Mouse (Mus musculus) stomach, postnatal 0 days (tissue): ENCODE data around the gene Ankrd24. TPM values are rescaled to one million over a fixed set of nuclear protein-coding genes. Genes with fewer than 3 reads are reported as not detected.
"Not testable (repeated sequence)": the region's sequence is repeated elsewhere in the genome, so short reads cannot be mapped to it uniquely, and the experiment has no call there.

Experiments used
- ATAC-seq: fragments of 200-750 bp; cut with Nextera tagmentation; 2 replicates; pipeline ENCODE4 v1.8.0; 2017; ENCODE audit not compliant: low FRiP score, low TSS enrichment
- DNase-seq: peaks from one replicate; pipeline ENCODE4 v3.0.0-alpha.2; 2016; ENCODE audit warnings: low spot score
- H3K27ac ChIP-seq: fragments of 300-500 bp; sonication (generic); replicated peaks from 2 replicates; pipeline ENCODE4 v1.5.1; 2014; ENCODE audit warnings: mild to moderate bottlenecking, control low read depth
- H3K27me3 ChIP-seq: fragments of 300-500 bp; sonication (generic); 2 replicates; pipeline ENCODE4 v1.6.1; 2014; ENCODE audit warnings: low read length; ENCODE audit not compliant: control insufficient read depth, insufficient read depth
- H3K36me3 ChIP-seq: fragments of 300-500 bp; sonication (generic); 2 replicates; pipeline ENCODE4 v1.6.1; 2014; ENCODE audit warnings: low read length, mixed read lengths; ENCODE audit not compliant: control insufficient read depth, insufficient read depth
- H3K4me1 ChIP-seq: fragments of 300-500 bp; sonication (generic); replicated peaks from 2 replicates; pipeline ENCODE4 v1.6.1; 2014; ENCODE audit warnings: antibody characterized with exemption; ENCODE audit not compliant: control insufficient read depth, insufficient read depth
- H3K4me2 ChIP-seq: fragments of 300-500 bp; sonication (generic); replicated peaks from 2 replicates; pipeline ENCODE4 v1.6.1; 2014; ENCODE audit warnings: low read depth, mild to moderate bottlenecking, control low read depth, moderate library complexity
- H3K4me3 ChIP-seq: fragments of 300-500 bp; sonication (generic); 2 replicates; pipeline ENCODE4 v1.5.1; 2014; ENCODE audit warnings: low read depth, low read length, control low read depth
- H3K9ac ChIP-seq: fragments of 300-500 bp; sonication (generic); 2 replicates; pipeline ENCODE4 v1.6.1; 2014; ENCODE audit warnings: mild to moderate bottlenecking, low read length, control low read depth, mixed read lengths
- H3K9me3 ChIP-seq: fragments of 300-500 bp; sonication (generic); 2 replicates; pipeline ENCODE4 v1.6.1; 2016; ENCODE audit warnings: low read length; ENCODE audit not compliant: control insufficient read depth
- CTCF ChIP-seq: IDR thresholded peaks from 2 replicates; pipeline ENCODE4 v1.5.1; 2016; ENCODE audit warnings: antibody characterized with exemption, low read depth, mild to moderate bottlenecking, moderate library complexity
- EP300 ChIP-seq: optimal IDR thresholded peaks from 2 replicates; pipeline ENCODE3; 2016; ENCODE audit warnings: antibody characterized with exemption
- WGBS: fragments of 180-500 bp; shearing (Covaris S2); extraction: QIAGEN DNeasy Blood & Tissue Kit; methylation state at CpG from one replicate; pipeline ENCODE4 v1.1.7; 2014; 5-methylcytosine and 5-hydroxymethylcytosine counted together
- polyA plus RNA-seq: library from polyadenylated mRNA; unstranded; fragments of >200 nt; fragmentation: Nextera tagmentation; extraction: Ambion mirVana; gene quantifications from 2 replicates; pipeline ENCODE4 v1.2.1, GENCODE M21; 2015

The Ankrd24 gene
- polyA plus RNA-seq, 1 experiment from 2014 or later: 3.3 TPM

DNA sequence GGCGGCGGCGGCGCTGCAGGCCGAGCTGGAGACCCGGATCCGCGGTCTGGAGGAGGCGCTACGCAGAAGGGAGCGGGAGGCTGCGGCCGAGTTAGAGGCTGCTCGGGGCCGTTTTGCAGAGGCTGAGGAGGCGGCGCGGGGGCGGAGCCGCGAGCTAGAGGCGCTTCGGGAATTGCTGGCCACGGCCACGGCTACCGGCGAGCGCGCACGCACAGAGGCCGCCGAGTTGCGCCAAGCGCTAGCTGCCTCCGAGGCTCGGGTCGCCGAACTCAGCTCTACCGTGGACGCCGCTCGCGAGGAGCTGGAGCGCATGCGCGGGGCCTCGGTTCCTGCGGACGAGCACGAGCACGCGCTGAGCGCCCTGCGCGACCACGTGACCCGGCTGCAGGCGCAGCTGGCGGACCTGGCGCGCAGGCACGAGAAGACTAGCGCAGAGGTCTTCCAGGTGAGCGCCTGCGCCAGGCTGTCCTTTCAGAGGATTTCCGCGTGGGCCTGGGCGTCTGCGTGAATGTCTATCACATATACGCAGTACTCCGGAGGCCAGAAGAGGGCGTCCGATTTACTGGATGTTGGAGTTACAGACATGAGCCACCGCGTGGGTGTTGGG, 15.2 kb downstream of the Ankrd24 start:
- TF ChIP-seq EP300 (no peak), CTCF (peak; percentile 69)
- DNase-seq (peak; percentile 95), ATAC-seq (peak; percentile 91)
- H3K27ac ChIP-seq: peak overlapping the region; percentile 96
- peak overlapping the region; percentile 77 for H3K4me3 ChIP-seq
- WGBS: under 1% methylated on average over 55 of the region's 75 CpGs
- H3K9ac ChIP-seq: peak overlapping the region; percentile 93
- H3K9me3 ChIP-seq: no peaks in the 10 kb centered on the region
- H3K4me2 ChIP-seq: peak overlapping the region; percentile 96
- no peaks in the 10 kb centered on the region for H3K36me3 ChIP-seq
- H3K27me3 ChIP-seq: no peaks in the 10 kb centered on the region
- 0 out of 2 replicates have a peak, but pooled peaks cover 3% of the 10 kb centered on the region for H3K4me1 ChIP-seq

GRCm38 (mm10) chr10:81644162-81644561, 15.8 kb downstream of the Ankrd24 start:
- Histone ChIP-seq H3K27ac (no peak overlapping the region; the same call in 1 of the 2 replicates), H3K36me3 (no peaks in the 10 kb centered on the region), H3K27me3 (no peaks in the 10 kb centered on the region), H3K4me1 (0 out of 2 replicates have a peak, but pooled peaks cover 3% of the 10 kb centered on the region), H3K4me2 (peak overlapping the region; percentile 96), H3K4me3 (peak overlapping the region; percentile 77; the same call in 1 of the 2 replicates), H3K9me3 (no peaks in the 10 kb centered on the region), H3K9ac (peak overlapping the region; percentile 93)
- WGBS: 57% methylated on average over 2 of the region's 2 CpGs
- ATAC-seq (no peak), DNase-seq (no peak)
- TF ChIP-seq EP300 (no peak), CTCF (no peak)

- no peak for ATAC-seq
- WGBS: 90% methylated on average over 18 of the region's 18 CpGs
- TF ChIP-seq CTCF (no peak), EP300 (no peak)
These were observed 16.4 kb downstream of the Ankrd24 start for GRCm38 (mm10) chr10:81644716-81645115.

GRCm38 (mm10) chr10:81645391-81645790, 17.1 kb downstream of the Ankrd24 start:
- TF ChIP-seq CTCF (no peak), EP300 (no peak)
- H3K27ac ChIP-seq: no peak overlapping the region
- 89% methylated on average over 4 of the region's 4 CpGs for WGBS
- H3K4me1 ChIP-seq: 0 out of 2 replicates have a peak, but pooled peaks cover 3% of the 10 kb centered on the region
- no peak overlapping the region for H3K9ac ChIP-seq
- no peak overlapping the region for H3K4me3 ChIP-seq
- ATAC-seq: no peak
- no peak overlapping the region for H3K4me2 ChIP-seq
- no peaks in the 10 kb centered on the region for H3K36me3 ChIP-seq
- no peaks in the 10 kb centered on the region for H3K27me3 ChIP-seq
- no peak for DNase-seq
- no peaks in the 10 kb centered on the region for H3K9me3 ChIP-seq

More at GRCm38 (mm10) chr10:81644716-81645115, 16.4 kb downstream of the Ankrd24 start:
- Histone ChIP-seq H3K4me2 (no peak overlapping the region), H3K27me3 (no peaks in the 10 kb centered on the region), H3K9me3 (no peaks in the 10 kb centered on the region), H3K4me3 (no peak overlapping the region), H3K27ac (no peak overlapping the region), H3K4me1 (0 out of 2 replicates have a peak, but pooled peaks cover 3% of the 10 kb centered on the region), H3K9ac (no peak overlapping the region), H3K36me3 (no peaks in the 10 kb centered on the region)
- no peak for DNase-seq

GRCm38 (mm10) chr10:81646015-81646555, 17.7 kb downstream of the Ankrd24 start:
- H3K4me1 ChIP-seq: 0 out of 2 replicates have a peak, but pooled peaks cover 3% of the 10 kb centered on the region
- H3K9me3 ChIP-seq: no peaks in the 10 kb centered on the region
- DNase-seq (no peak), ATAC-seq (no peak)
- TF ChIP-seq EP300: no peak
- no peak for TF ChIP-seq CTCF
- no peak overlapping the region for H3K4me3 ChIP-seq
- no peak overlapping the region for H3K27ac ChIP-seq
- no peak overlapping the region for H3K4me2 ChIP-seq
- WGBS: 72% methylated on average over 7 of the region's 7 CpGs
- no peak overlapping the region for H3K9ac ChIP-seq
- H3K36me3 ChIP-seq: no peaks in the 10 kb centered on the region
- no peaks in the 10 kb centered on the region for H3K27me3 ChIP-seq

DNA sequence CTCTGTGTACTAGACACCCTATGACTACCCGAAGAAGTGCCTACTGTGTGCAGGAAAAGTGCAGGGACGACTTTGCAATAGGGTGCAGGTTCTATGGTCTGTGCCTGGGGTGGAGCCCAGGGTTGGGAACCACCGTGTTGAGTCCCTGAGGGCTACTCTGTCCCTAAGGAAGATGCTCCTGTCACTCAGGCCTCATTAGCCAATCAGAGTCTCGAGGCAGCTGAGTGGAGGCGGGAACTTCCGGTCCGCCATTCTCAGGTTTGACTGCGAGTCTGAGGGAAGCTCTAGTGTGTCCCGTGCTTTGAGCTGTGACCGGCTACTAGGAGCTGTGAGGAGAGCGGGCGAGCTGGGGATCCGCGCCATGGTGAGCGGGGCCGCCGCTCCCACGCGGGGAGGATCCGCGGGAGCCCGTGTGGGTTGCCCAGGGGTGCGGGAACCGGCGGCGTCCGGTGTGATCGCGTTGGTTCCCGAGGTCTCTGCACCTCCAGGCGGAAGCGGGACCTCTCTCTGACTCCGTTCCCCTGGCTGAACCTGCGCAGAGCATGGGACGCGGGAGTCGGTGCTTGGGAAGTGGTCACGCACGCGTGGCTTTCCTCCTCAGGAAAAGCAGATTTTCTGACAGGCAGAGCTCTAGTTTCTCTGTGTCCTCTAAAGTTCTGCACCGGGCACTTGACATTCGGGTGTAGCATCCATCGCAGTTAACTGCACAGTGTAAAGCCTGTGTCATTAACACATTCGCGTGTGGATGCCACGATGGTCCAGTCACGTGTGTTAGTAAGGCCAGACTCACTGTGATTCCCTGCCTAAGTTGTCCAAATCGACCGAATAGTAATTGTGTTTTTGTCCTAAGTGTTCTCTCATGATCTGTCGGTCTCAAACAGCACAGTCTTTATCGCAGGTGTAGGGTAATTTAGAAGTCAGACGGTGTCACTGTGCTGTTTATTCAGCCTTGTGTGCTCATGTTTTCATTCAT, 20.7 kb downstream of the Ankrd24 start, which contains the start of gene Gm10778:
Gene Gm10778, plus strand, starts transcription at position 257 of the 973 bp plus-strand sequence.
- H3K27me3 ChIP-seq, H3K9me3 ChIP-seq, H3K36me3 ChIP-seq, H3K4me1 ChIP-seq: not testable (repeated sequence)
- H3K27ac ChIP-seq: peak within 1 kb of the TSS; percentile 83
- 2% methylated on average over 24 of the region's 52 CpGs for WGBS
- peak within 1 kb of the TSS; percentile 50 for H3K4me2 ChIP-seq
- H3K4me3 ChIP-seq: peak within 1 kb of the TSS; percentile 54
- peak; percentile 92 for ATAC-seq
- peak; percentile 88 for DNase-seq
- peak within 1 kb of the TSS; percentile 68 for H3K9ac ChIP-seq
